Mouse (Mus musculus) E14TG2a.4 (cell line): ENCODE results near the gene Il1r1.

ENCODE experiments used
- H3K27me3 ChIP-seq: 2 replicates; pipeline ENCODE4 v1.6.1; 2014; ENCODE audit warnings: low read length, control low read depth; ENCODE audit not compliant: insufficient read depth
- H3K36me3 ChIP-seq: 2 replicates; pipeline ENCODE4 v1.6.1; 2014; ENCODE audit warnings: low read length, control low read depth; ENCODE audit not compliant: insufficient read depth
- H3K4me1 ChIP-seq: replicated peaks from 2 replicates; pipeline ENCODE4 v1.6.1; 2014; ENCODE audit warnings: low read depth, low read length, control low read depth
- H3K4me3 ChIP-seq: replicated peaks from 2 replicates; pipeline ENCODE4 v1.5.1; 2014; ENCODE audit warnings: mild to moderate bottlenecking, low read length
- H3K9me3 ChIP-seq: 2 replicates; pipeline ENCODE4 v1.6.1; 2014; ENCODE audit warnings: low read length, control low read depth
- CTCF ChIP-seq: conservative IDR thresholded peaks from 2 replicates; pipeline ENCODE4 v1.5.1; 2014; ENCODE audit warnings: low read length
- NANOG ChIP-seq: IDR thresholded peaks from 2 replicates; pipeline ENCODE4 v1.6.1; 2014; ENCODE audit warnings: borderline replicate concordance, low read length, mixed read lengths
- POU5F1 ChIP-seq: IDR thresholded peaks from 2 replicates; pipeline ENCODE4 v1.6.1; 2014; ENCODE audit warnings: low read length, borderline replicate concordance

Il1r1 gene

DNA sequence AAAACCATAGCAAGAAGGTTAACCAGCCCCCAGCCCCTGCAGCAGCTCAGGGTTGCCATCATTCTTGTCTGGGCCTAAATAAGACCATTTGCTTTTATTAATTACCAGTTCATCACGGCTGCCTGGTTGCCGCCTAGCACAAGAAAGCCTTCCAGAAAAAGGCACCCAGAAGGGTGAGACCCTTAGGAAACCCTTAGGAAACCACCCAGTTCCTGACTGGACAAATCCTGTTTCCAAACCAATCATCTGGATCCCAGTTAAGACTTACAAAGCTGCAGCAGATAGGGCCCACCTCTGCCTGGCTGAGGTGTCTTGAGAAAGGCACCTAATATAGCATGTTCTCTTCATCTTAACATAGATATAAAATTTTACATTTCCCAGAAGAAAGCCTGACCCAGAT lies 1.3 kb upstream of the Il1r1 start:
- H3K36me3 ChIP-seq = no peaks in the 10 kb centered on the region
- H3K4me1 ChIP-seq = no peaks in the 10 kb centered on the region
- peaks cover 6% of the 10 kb centered on the region; the same call in 1 of the 2 replicates for H3K27me3 ChIP-seq
- no peaks in the 10 kb centered on the region for H3K9me3 ChIP-seq
- TF ChIP-seq NANOG = no peak
- H3K4me3 ChIP-seq = no peak overlapping the region

DNA sequence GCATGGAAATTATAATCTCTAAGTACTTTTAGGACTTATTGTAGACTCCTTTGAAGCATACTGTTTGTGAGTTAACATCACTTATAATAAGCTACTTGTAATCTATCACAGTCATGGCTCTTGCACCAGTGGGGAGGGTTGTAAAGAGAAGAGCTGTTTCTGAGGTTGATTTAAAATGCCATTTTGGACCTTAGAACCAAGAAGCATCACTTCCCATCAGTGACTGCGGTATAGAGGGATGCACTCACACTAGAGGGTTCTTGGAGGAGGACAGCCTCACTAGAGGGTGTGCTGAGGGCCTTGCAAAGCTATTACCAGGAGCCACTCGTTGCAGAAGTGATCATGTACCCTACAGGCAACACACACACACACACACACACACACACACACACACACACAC lies 700 bp downstream of the Il1r1 start:
- H3K4me1 ChIP-seq = no peaks in the 10 kb centered on the region
- no peak overlapping the region for H3K4me3 ChIP-seq
- H3K9me3 ChIP-seq = no peaks in the 10 kb centered on the region
- no peaks in the 10 kb centered on the region for H3K36me3 ChIP-seq
- no peak for TF ChIP-seq CTCF
- TF ChIP-seq NANOG = no peak
- TF ChIP-seq POU5F1 = no peak
- H3K27me3 ChIP-seq = 0 out of 2 replicates have a peak, but pooled peaks cover 4% of the 10 kb centered on the region

DNA sequence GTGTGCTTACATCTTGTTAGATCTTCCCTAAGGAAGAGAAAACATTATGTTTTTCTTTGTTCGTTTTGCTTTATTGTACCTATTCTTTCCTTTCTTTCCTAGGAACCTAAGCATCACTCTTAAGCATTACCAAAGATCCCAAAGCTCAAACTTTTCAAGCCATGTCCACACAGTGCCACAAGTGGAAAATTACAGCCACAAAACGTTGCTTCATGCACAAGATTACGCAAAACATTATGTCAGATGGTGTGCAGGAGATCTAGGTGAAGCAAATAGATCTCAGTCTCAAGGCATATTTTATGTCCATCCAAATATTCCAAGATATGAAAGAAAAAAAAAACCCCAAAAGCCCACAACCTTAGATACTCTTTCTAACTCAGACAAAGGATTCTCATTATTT lies 4.2 kb downstream of the Il1r1 start:
- no peak for TF ChIP-seq CTCF
- no peak for TF ChIP-seq NANOG
- no peak for TF ChIP-seq POU5F1
- Histone ChIP-seq H3K9me3 (no peaks in the 10 kb centered on the region), H3K4me3 (no peak overlapping the region), H3K36me3 (no peaks in the 10 kb centered on the region), H3K4me1 (no peaks in the 10 kb centered on the region), H3K27me3 (no peaks in the 10 kb centered on the region)

DNA sequence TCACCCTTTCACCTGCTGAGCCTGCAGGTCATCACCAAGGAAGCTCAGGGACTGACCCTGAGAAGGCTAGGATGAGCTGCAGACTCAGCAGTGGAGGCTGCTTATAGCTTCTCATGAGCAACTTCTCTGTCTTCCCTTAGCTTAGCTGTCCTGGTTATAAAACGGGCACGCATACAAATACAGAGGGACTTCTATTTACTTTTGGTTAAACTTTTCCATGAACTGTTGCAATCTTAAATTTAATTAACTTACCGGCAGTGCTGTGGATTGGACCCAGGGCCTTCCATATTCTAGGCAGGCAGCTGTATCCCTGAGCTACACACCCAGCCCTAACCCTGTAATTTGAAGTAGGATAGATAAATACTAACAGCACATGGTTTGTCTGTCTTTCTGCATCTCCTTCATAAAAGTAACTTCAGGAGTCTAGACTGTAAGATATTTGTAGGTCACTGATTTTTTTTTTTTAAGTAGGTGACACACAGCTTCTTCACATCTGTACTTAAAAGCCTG lies 4.9 kb downstream of the Il1r1 start:
- Histone ChIP-seq H3K36me3 (no peaks in the 10 kb centered on the region), H3K4me1 (no peaks in the 10 kb centered on the region), H3K4me3 (no peak overlapping the region), H3K27me3 (no peaks in the 10 kb centered on the region), H3K9me3 (no peaks in the 10 kb centered on the region)
- TF ChIP-seq CTCF = no peak
- no peak for TF ChIP-seq POU5F1
- no peak for TF ChIP-seq NANOG

DNA sequence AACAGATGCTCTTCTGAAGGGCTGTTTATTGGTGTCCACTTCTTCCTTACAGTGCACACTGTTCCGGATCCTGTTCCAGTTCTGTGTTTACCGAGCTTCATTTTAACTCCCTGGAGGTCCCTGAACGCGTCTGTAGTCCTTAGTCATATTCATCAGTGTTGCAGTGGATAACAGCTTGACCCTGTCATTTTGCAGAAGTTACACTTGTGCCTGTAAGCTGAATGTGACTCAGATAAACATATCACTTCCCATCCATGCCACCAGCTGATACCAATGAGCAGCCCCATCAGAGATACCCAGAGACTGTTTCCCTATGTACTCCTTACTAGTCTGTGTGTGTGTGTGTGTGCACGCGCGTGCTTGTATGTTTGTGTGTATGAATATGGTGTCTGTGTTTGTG lies 5.5 kb downstream of the Il1r1 start:
- Histone ChIP-seq H3K4me3 (no peak overlapping the region), H3K4me1 (no peaks in the 10 kb centered on the region), H3K9me3 (no peaks in the 10 kb centered on the region), H3K36me3 (no peaks in the 10 kb centered on the region), H3K27me3 (no peaks in the 10 kb centered on the region)
- no peak for TF ChIP-seq NANOG

DNA sequence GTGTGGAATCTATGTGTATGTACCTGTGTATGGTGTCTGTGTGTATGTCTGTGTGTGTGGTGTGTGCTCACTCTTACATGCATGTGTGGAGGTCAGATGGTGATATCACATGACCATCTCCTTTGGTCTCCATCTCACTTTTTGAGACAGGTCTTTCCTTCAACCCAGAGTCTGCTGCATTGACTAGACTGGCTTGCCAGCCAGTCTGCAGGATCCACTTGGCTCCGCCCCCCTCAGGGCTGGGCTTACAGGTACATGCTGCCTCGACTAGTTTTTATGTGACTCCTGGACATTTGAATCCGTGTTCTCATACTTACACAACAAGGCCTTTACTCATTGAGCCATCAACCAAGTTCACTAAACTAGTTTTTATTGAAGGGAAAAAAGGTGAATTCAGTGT lies 6.2 kb downstream of the Il1r1 start:
- H3K27me3 ChIP-seq = no peaks in the 10 kb centered on the region
- no peaks in the 10 kb centered on the region for H3K9me3 ChIP-seq

DNA sequence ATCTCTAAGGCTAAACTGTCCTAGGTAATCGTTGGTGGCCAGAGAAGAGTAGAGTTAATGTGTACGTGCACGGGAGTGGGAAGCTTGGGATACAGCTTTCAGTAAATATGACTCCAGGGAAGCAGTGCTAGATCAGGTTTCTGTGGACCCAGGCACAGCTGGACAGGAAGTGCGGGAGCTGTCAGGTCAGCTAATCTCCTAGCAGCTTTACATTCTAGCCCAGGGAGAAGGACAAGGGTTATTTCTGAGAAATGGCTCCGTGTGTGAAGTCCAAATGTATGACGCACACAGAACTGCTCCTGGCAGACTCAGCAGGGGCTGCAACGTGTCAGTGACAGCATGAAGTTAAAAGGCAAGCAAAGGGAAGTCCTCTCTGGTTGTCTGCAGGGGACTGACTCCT lies 8.3 kb downstream of the Il1r1 start:
- H3K9me3 ChIP-seq = no peaks in the 10 kb centered on the region
- H3K4me3 ChIP-seq = no peak overlapping the region
- TF ChIP-seq POU5F1 (no peak), NANOG (no peak), CTCF (no peak)
- no peaks in the 10 kb centered on the region for H3K4me1 ChIP-seq
- H3K27me3 ChIP-seq = peaks cover 2% of the 10 kb centered on the region; the same call in 1 of the 2 replicates
- H3K36me3 ChIP-seq = no peaks in the 10 kb centered on the region

More for the DNA sequence above, 6.2 kb downstream of the Il1r1 start:
- no peaks in the 10 kb centered on the region for H3K36me3 ChIP-seq
- TF ChIP-seq POU5F1 (no peak), CTCF (no peak)
- no peak overlapping the region for H3K4me3 ChIP-seq
- H3K4me1 ChIP-seq = no peaks in the 10 kb centered on the region

DNA sequence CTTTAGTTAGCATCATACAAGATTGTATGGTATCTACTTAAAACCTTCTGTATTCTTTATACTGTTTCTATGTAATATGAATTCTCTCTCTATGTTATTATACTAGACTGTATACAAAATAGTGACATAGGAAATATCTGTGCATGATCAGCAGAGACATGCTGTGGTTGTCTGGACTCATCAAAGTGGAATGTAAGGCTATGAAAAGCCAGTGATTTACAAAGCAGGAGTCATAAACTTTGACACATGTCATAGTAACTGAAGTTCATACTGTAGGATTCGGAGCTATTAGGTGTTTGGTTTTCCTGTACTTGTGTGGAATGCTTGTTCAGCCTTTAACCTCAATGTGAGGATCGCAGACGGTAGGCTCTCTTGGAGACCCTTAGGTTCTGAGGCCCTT lies 8.7 kb downstream of the Il1r1 start:
- Histone ChIP-seq H3K4me3 (no peak overlapping the region), H3K4me1 (no peaks in the 10 kb centered on the region), H3K9me3 (no peaks in the 10 kb centered on the region), H3K36me3 (no peaks in the 10 kb centered on the region), H3K27me3 (peaks cover 2% of the 10 kb centered on the region; the same call in 1 of the 2 replicates)
- TF ChIP-seq NANOG (no peak), CTCF (no peak), POU5F1 (no peak)

DNA sequence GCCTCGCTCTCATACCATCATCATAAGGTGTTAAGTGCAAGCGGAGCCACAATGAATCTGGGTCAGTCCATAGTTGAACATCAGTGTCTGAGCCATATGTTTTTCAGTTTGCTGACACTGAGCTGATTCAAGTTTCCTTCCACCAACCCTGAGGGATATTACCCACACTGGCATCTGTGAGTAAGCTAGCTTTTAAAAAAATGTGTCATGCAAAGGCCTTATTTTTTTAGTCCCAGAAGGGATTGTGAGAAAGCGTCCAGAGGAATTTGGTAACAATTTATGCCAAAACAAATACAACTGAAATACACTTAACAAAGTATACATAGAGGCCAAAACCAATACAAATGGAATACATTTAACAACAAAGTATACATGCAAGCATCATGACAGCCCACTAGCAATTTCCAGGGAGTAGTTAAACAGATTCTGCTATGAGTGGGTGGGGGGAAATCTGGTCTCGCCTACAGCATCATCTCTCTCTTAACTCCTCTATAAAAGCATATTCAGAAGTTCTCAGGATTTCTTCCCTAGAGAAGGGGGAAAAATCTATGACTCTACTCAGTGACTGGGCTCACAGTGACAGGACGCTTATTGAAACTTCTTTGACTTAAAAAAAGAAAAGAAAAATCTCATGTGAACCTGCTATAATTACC lies 10.8 kb downstream of the Il1r1 start:
- Histone ChIP-seq H3K4me1 (no peaks in the 10 kb centered on the region), H3K27me3 (peaks cover 2% of the 10 kb centered on the region; the same call in 1 of the 2 replicates), H3K4me3 (no peak overlapping the region), H3K36me3 (no peaks in the 10 kb centered on the region), H3K9me3 (no peaks in the 10 kb centered on the region)
- TF ChIP-seq NANOG (no peak), POU5F1 (no peak)

DNA sequence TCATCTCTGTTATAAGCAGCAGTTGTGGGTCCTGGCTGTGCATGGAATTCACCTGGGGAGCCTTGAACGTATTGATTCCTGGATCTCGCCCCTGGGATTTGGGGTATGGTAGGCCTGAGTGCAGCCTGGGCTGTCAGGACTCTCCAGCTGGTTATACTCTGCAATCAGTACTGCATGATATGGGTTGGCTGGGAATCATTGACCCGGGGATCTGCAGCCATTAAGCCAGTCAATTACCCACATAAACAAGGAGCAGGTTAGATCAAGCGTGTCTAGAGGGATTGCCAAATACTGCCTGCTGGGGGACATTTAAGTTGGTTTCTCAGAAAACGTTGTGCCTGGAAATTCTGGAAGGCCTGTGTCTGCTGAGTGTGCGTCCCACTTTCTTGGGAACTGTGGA lies 11.8 kb downstream of the Il1r1 start:
- no peaks in the 10 kb centered on the region for H3K36me3 ChIP-seq
- TF ChIP-seq CTCF (no peak), POU5F1 (no peak), NANOG (no peak)
- H3K4me3 ChIP-seq = no peak overlapping the region
- H3K9me3 ChIP-seq = no peaks in the 10 kb centered on the region
- no peaks in the 10 kb centered on the region for H3K4me1 ChIP-seq
- H3K27me3 ChIP-seq = peaks cover 2% of the 10 kb centered on the region; the same call in 1 of the 2 replicates
